Mouse (Mus musculus): ENCODE results near the gene Polr3c. TPM values are rescaled to one million over a fixed set of nuclear protein-coding genes. Genes with fewer than 3 reads are reported as not detected.
"Not testable (repeated sequence)": the region's sequence is repeated elsewhere in the genome, so short reads cannot be mapped to it uniquely, and the experiment has no call there.

Polr3c gene
- polyA plus RNA-seq, 2 experiments from 2014 or later, result 59.7 to 80.3 TPM

DNA sequence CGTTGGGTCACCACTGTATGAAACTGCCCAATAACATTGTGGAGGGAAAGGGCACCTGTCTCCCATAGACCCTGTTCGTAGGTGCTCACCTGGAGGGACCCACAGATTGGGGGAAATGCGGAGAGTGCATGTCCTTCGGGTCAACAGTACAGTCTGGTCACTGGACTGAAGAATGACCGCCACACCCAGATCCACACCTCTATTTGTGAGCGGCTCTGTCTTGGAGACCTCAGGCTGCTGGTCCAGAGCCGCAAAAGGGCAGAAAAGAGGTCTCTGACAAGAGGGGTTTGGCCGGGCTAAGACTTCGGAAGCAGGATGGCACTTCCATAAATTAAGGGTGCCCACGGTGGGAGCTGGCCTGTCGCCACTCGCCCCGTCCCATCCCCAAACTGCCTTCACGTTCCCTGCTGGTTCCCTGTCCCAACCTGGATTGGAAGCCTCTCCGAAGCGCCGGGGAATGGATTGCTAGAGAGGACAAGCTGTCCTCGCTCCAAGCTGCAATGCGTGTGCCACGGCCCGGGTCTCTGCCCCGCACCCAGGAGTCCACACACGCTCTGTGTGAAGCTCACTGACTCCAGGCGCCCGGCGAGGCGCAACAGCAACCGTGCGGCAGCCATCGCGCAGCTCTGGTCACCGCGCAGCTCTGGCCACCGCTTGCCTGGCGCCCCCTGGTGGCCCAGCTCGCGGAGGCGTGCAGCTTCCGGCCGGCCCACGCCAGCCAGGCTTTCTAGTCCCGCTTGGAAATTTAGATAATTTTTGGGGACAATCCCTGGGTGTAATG lies 19.3 kb downstream of the Polr3c start, which contains the start of gene Nudt17:
TSS of gene Nudt17 (minus strand) at position 660 of the 781 bp plus-strand sequence.
- peak; percentile 77 for ATAC-seq

- ATAC-seq, result no peak
Observed at GRCm38 (mm10) chr3:96706984-96707383, 20.4 kb downstream of the Polr3c start.

DNA sequence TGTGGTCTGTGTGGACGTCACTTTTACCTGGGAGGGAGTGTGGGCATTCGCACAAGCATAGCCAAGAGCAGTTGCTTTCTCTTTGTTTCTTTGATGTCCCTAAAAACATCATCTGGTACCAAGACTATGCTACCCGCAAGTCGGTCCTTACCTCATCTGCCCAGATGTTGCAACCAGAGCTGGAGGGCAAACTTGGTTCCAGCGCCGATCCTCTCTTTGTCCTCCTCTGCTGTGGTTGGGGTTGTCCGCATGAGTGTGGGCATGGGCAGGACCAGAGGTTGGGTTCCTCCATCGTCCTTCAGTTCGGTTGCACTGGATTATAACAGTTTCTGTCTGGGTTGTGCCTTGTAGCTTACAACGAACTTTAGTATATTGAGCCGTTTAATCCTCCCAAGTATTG lies 21.2 kb downstream of the Polr3c start:
- ATAC-seq, result no peak

- no peak for ATAC-seq
Observed at GRCm38 (mm10) chr3:96704778-96705177, 22.6 kb downstream of the Polr3c start.

DNA sequence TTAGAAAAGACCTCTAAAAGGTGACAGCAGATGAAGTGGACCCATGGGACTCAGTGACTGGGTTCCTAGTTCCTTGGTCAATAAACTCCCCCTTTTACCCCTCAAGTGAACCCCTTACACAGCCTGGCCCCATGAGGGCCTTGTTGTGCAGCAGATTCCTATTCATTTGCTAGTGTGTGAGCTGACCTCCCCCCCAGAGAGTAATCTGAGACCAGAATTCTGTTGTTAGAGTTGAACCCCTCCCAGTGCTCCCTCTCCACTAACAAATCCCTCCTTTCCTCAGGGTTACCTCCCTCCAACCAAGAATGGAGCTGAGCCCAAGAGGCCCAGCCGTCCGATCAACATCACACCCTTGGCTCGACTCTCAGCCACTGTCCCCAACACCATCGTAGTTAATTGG lies 26.4 kb downstream of the Polr3c start:
- no peak for ATAC-seq

- no peak for ATAC-seq
Observed at GRCm38 (mm10) chr3:96700376-96700775, 27.1 kb downstream of the Polr3c start.

DNA sequence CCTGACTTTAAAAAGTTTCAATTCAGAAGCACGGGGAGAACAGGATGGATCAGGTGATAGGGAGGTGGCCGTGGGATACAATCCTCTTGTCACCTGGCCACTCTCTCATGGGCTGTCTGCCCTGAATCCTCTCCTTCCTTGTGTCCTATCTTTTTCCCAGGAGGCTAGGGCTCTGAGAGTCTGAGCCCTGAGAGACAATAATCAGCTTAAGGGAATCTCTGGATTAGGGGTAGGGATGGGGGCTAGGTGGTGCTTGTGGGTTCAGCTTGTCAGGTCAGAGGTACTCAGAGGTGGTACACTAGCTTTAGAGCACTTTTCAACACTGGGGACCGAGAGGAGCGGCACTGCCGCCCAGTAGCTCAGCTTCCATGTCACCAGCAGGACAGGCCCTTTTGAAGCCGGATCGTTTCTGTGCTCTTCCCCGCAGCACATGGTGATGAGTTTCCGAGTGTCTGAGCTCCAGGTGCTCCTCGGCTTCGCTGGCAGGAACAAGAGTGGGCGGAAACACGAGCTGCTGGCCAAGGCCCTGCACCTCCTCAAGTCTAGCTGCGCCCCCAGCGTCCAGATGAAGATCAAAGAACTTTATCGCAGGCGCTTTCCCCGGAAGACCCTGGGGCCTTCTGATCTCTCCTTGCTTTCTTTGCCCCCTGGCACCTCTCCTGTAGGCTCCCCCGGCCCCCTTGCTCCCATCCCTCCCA lies 28.3 kb downstream of the Polr3c start:
- ATAC-seq, result no peak

GRCm38 (mm10) chr3:96696766-96697732 lies 30.4 kb downstream of the Polr3c start:
- ATAC-seq, result peak; percentile 70

DNA sequence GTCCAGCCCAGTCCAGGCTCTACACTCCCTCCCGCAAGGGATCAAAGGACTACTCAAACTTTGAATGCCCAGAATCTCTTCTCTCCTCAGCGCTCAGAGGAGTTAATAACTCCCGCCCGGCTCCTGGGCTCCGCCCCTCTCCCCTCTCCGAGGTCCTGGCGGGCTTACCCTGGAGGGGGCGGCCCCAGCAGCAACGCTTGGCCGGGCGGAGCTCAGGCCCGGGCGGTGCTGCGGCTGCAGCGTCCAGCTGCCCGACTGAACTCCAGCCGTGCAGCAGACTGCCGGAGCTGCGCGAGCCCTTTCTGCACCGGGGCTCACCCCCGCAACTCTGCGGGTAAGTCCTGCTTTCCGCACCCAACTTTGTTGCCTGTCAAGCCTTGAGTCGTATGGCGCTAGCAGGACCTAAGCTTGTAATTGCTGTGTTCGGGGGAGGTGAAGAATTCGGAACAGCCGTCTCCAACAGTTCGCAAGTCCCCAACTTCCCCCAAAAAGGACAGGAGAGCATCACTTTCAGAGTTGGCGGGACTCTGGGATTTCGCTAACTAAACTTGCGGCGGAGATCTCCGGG lies 31.1 kb downstream of the Polr3c start, which contains the start of gene Pias3:
TSS of gene Pias3 (plus strand) at position 187 of the 568 bp plus-strand sequence.
- peak; percentile 53 for ATAC-seq

DNA sequence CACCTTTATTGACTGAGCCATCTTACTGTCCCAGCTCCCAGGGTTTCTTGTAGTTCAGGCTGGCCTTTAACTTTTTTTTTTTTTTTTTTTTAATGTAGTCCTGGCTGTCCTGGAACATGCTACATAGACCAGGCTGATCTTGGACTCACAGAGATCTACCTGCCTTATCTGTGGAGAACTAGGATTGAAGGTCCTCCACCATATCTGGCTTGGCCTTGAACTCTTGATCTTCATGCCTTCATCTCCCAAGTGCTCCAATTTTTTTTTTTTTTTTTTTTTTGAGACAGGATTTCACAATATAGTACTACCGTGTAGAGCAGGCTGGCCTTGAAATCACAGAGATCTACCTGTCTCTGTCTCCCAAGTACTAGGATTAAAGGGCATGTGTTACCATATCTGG lies 33.8 kb downstream of the Polr3c start:
- no peak for ATAC-seq

DNA sequence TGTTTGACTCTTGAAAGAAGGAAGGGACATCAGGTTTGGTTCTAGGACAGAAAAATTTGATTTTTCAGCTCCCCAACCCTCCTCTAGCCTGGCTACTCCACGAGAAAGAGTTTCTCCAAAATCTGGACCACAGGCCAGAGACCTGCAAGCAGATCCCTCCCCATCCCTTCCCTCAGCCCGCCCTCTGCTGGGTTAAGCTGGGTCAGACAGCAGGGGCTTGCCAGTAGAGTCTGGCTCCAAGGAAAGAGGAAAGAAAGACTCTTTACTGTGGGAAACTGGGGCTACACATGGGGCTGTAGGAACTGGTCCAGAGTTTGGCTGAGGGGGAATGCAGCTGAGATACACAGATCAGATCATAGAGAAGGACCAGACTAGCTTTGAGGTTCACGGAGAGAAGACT lies 34.9 kb downstream of the Polr3c start:
- no peak for ATAC-seq

DNA sequence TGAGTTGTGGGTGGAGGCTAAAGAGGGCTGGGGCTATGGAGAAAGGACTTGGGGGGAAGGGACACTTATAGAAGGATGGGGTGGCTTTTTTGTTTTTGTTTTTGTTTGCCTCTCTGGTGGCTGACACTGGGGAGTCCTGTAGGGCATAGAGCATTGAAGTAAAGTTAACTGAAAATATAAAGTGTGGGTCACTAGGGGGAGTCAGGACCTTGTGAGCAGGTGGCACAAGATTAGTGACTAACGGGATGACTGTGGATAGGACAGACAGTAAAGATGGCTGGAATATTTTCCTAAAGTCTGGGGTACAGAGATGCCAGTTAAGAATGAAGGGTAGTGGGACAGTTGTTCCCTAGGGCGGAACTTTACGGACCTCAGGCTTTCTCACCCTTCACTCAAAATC lies 37.1 kb downstream of the Polr3c start:
- no peak for ATAC-seq

DNA sequence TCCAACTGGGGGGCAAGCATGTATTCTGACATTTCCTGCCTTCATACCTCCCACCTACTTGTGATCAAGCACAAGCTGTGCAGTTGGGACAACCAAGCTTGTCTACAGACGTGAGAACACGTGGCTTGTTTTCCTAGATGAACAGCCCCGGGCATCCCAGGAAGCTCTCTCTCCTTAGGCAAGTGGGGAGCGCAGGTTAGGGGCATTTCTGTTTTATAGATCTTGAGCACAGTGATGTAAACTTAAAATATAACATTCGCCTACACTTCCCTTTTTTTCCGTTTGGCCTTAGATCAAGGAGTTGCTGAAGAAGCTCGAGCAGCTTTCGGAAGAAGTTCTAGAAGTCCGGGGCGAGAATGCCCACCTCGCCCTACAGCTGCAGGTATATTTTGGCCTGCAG lies 38.6 kb downstream of the Polr3c start:
- ATAC-seq, result no peak

DNA sequence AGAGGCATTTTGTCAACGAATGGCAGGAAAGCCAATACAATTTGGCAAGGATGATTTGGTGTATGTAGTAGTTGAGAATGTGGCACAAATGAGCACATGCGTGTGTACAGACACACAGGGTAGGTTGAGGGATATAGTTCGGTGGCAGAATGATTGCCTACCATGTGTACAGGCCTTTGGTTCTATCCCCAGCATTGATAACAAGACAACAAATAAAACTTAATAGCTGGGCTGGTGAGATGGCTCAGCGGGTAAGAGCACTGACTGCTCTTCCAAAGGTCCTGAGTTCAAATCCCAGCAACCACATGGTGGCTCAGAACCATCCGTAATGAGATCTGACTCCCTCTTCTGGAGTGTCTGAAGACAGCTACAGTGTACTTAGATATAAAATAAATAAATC lies 41.4 kb downstream of the Polr3c start:
- ATAC-seq, result not testable (repeated sequence)

- no peak for ATAC-seq
Observed at GRCm38 (mm10) chr3:96684822-96685156, 42.6 kb downstream of the Polr3c start.

GRCm38 (mm10) chr3:96684151-96684821 lies 43.1 kb downstream of the Polr3c start:
- no peak for ATAC-seq

- ATAC-seq, result no peak
Observed at GRCm38 (mm10) chr3:96683496-96683895, 43.9 kb downstream of the Polr3c start.

- no peak for ATAC-seq
Observed at GRCm38 (mm10) chr3:96680269-96680956, 47.0 kb downstream of the Polr3c start.

DNA sequence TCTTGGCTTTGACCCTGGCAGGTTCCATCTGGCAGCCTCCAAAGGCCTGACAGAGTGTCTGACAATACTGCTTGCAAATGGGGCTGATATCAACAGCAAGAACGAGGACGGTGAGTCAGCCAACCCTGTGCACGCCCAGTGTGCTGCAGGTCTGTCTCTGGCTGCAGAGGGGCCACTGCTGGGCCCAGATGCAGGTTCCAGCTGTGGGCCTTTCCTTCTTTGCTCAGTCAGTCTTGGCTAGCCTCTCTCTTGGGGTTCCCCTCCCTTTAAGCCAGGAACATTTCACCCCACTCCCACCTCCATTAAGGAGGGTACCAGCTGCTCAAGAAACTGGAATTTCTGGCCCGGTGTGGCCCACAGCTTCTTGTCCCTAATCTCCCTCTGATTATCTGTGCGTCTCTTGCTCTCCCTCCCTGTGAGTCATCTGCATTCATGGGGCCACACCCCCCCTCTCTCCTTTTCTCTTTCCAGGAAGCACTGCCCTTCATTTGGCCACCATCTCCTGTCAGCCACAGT lies 48.2 kb downstream of the Polr3c start:
- no peak for ATAC-seq

GRCm38 (mm10) chr3:96678456-96678855 lies 49.0 kb downstream of the Polr3c start:
- ATAC-seq, result no peak

- ATAC-seq, result no peak
Observed at GRCm38 (mm10) chr3:96675690-96676089, 51.7 kb downstream of the Polr3c start.

Measured in CD4-positive, CD25-positive, alpha-beta regulatory T cell, adult 4 months (primary cell).